21 mouse cellular contexts compared by ENCODE assay signal in the genomic region with DNA sequence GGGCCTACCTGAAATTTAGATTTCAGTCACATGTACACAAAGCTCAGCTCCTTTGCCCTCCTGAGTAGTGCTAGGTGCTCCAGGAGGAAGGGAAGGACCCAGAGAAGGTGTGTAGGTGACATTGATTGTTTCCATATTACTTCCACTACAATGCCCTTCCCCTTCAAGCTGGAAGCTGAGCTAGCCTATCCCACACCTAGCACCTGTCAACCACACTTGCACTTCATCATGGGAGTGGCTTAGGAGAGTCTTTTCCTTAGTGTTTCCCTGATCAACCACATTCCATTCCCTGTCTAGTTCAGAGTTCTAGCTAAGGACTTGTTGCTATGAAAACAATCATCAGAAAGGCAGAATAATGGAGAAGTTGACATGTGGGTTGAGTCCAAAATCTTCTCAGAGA. TPM values are rescaled to one million over a fixed set of nuclear protein-coding genes. Genes with fewer than 3 reads are reported as not detected.
"Had no signal": no experiment of that assay in that cellular context is flagged by ENCODE, and none has a peak within 500 bp of the region (broad histone marks: within the 10 kb centered on the region; RNA-seq: fewer than 3 reads in every experiment).

No protein-coding gene starts in this region.

- H3K27me3 ChIP-seq: limb, embryonic 12.5 days; midbrain, embryonic 15.5 days; neural tube, embryonic 12.5 days; stomach, embryonic 15.5 days had no signal

- H3K4me3 ChIP-seq: left cerebral cortex, adult 2 months; limb, embryonic 12.5 days; midbrain, embryonic 10.5 days; midbrain, embryonic 15.5 days; neural tube, embryonic 12.5 days; stomach, embryonic 15.5 days had no signal

- ATAC-seq: midbrain, embryonic 15.5 days had no signal

- H3K4me2 ChIP-seq: limb, embryonic 12.5 days; midbrain, embryonic 15.5 days; neural tube, embryonic 12.5 days; stomach, embryonic 15.5 days had no signal

- DNase-seq: kidney, adult 11 months; kidney, adult 9 months; kidney, postnatal 14 days; right cerebral cortex, postnatal 4 days; spleen, adult 18-20 months; thymus, postnatal 36 days had no signal

- H3K9ac ChIP-seq: limb, embryonic 12.5 days; liver, embryonic 14.5 days; midbrain, embryonic 15.5 days; neural tube, embryonic 12.5 days; stomach, embryonic 15.5 days had no signal

- H3K27ac ChIP-seq: left cerebral cortex, adult 2 months; limb, embryonic 12.5 days; liver, embryonic 14.5 days; midbrain, embryonic 10.5 days; midbrain, embryonic 15.5 days; neural tube, embryonic 12.5 days; stomach, embryonic 15.5 days had no signal

- H3K9me3 ChIP-seq: limb, embryonic 12.5 days; midbrain, embryonic 10.5 days; midbrain, embryonic 15.5 days; neural tube, embryonic 12.5 days; stomach, embryonic 15.5 days had no signal

- H3K4me1 ChIP-seq: midbrain, embryonic 10.5 days; midbrain, embryonic 15.5 days; neural tube, embryonic 12.5 days; stomach, embryonic 15.5 days had no signal

- H3K36me3 ChIP-seq: limb, embryonic 12.5 days; midbrain, embryonic 10.5 days; midbrain, embryonic 15.5 days; neural tube, embryonic 12.5 days; stomach, embryonic 15.5 days had no signal

RNA-seq across cellular contexts. Expression of a gene that starts 5.4 kb away (rescaled TPM):
- total RNA-seq: layer of hippocampus, adult 8-10 months; layer of hippocampus, postnatal 14 days; left cerebral cortex, adult 2 months; left cerebral cortex, postnatal 14 days; liver, adult 2 months; megakaryocyte, adult 5-6 weeks; monocyte, adult 5-6 weeks had no signal
- polyA plus RNA-seq: large intestine, adult 2 months; liver, adult 2 months; liver, embryonic 14.5 days; midbrain, embryonic 10.5 days; midbrain, embryonic 15.5 days; neural tube, embryonic 12.5 days had no signal

RNA-seq across cellular contexts. Expression of a gene that starts 38.8 kb away (rescaled TPM):
- total RNA-seq: layer of hippocampus, adult 8-10 months; layer of hippocampus, postnatal 14 days; left cerebral cortex, adult 2 months; left cerebral cortex, postnatal 14 days; liver, adult 2 months; megakaryocyte, adult 5-6 weeks; monocyte, adult 5-6 weeks; neutrophil, adult 5-6 weeks had no signal
- polyA plus RNA-seq: large intestine, adult 2 months; limb, embryonic 12.5 days; liver, adult 2 months; liver, embryonic 14.5 days; midbrain, embryonic 10.5 days; midbrain, embryonic 15.5 days; neural tube, embryonic 12.5 days had no signal

RNA-seq across cellular contexts. Expression of a gene that starts 55.2 kb away (rescaled TPM):
- total RNA-seq: layer of hippocampus, adult 8-10 months; layer of hippocampus, postnatal 14 days; left cerebral cortex, adult 2 months; left cerebral cortex, postnatal 14 days; liver, adult 2 months; megakaryocyte, adult 5-6 weeks; monocyte, adult 5-6 weeks; neutrophil, adult 5-6 weeks had no signal
- polyA plus RNA-seq: large intestine, adult 2 months; limb, embryonic 12.5 days; liver, adult 2 months; liver, embryonic 14.5 days; midbrain, embryonic 10.5 days; midbrain, embryonic 15.5 days; neural tube, embryonic 12.5 days; stomach, embryonic 15.5 days had no signal
